Mouse (Mus musculus) layer of hippocampus, adult 9-10 months (tissue): ENCODE data around the gene Gsg1l.

Experiments
- DNase-seq: peaks from one replicate; pipeline ENCODE4 v3.0.0; 2022; ENCODE audit warnings: low spot score

The Gsg1l gene

DNA sequence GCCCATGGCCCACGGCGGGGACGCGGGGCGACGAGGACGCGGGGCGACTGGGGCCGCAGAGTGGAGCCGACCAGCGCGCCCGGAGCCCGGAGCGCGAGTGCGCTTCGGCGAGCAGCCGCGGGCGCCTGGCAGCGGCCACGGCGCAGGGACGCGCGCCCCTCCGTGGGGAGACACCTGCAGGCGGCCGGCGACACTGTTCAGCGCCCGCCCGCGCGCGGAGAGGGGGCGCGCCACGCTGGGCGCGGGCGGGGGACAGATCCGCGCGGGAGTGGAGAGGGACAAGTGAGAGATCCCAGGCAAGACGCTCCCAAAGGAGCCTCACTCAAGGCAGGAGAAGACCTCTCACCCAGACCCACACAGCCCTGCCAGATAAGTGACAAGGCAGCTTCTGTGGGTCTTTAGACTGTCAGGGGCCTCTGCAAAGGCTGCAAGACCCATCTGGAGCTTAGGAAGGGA, at the start of gene Gsg1l:
TSS of gene Gsg1l (minus strand) at position 126 of the 456 bp plus-strand sequence.
- DNase-seq: no peak

GRCm38 (mm10) chr7:126127673-126128072, 45.5 kb upstream of the Gsg1l start:
- DNase-seq: no peak

GRCm38 (mm10) chr7:126126502-126126901, 44.3 kb upstream of the Gsg1l start:
- DNase-seq: no peak

GRCm38 (mm10) chr7:126121533-126121932, 39.3 kb upstream of the Gsg1l start:
- no peak for DNase-seq

GRCm38 (mm10) chr7:126119819-126120218, 37.6 kb upstream of the Gsg1l start:
- DNase-seq: no peak

DNA sequence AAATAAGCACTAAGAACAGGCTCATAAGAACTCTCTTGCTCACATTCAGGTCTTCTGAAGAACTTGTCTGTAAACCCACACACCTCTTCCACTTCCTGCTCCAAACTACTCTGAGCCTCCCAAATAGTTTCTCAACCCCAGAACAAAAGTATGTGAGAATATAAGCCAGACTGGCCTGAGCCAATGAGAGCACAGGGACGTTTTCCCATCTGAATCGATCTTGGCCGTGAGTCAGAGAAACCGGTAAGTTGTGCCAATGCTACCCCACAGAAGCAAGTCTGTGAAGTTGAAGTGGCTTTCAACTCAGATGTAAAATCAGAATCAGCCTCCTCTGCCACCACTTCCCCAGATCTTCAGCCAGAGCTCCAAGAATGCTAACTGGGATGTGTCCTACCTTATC, 31.1 kb upstream of the Gsg1l start:
- no peak for DNase-seq

GRCm38 (mm10) chr7:126111230-126111629, 29.0 kb upstream of the Gsg1l start:
- no peak for DNase-seq

- DNase-seq: no peak
These were observed 27.7 kb upstream of the Gsg1l start for GRCm38 (mm10) chr7:126109898-126110297.

DNA sequence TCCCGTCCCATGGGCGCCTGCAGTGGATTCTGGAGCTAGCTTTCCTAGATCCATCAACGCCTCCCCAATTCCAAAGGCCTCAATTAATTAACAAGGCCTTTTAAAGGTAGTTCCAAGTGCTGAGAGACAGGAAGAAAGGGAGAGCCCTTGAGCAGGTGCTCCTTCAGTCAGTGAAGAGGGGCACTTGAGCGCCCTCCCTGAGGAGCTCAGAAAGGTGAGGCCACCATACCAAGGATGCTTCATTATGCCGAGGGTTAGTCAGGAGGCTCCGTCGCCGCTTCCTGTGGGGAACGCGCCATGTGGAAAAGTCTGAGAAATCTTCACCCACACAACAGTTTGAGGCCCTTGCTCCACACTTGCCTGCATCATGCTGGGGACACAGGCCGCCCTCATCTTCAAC, 18.2 kb upstream of the Gsg1l start:
- no peak for DNase-seq

DNA sequence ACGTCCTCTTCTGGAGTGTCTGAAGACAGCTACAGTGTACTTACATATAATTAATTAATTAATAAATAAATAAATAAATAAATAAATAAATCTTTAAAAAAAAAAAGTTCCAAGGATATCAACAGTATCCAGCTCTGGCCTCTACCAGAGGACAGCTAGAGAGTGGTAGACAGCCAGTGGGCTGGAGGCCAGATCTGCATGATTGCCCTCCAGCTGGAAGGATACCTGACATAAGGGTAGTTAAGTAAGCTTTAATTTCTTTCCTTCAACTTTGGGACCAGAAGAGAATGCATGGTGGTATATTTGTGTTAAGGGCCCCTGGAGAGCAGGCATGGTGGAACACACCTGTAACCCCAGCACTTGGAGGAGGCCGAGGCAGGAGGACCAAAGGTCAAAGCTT, 17.6 kb upstream of the Gsg1l start:
- no peak for DNase-seq

DNA sequence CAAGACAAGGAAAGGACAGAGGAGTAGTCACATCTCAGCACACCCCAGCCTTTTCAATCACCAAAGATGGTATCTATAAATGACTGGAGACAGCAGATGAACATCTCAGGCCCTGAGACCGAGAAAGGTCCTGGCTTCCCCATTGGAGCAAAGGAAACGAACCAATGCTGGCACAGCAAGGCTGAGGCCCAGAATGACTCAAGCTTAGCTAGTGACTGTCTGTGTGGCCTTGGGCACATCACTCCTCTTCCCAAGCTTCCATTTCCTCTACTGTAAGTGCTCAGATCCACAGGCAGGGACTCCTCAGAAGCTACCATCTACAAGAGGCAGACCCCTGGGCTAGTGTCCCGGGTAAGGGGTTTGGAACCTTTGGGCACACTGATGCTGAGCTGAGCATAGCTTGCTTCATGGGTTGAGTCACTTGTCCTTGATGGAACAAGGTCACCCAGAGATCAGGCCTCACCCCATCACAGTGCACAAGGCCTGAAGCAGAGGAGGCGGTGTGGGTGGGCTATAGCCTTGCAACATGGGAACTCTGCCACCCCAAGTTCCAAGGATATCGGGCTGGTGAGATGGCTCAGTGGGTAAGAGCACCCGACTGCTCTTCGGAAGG, 17.1 kb upstream of the Gsg1l start:
- DNase-seq: no peak

- no peak for DNase-seq
These were observed 15.2 kb upstream of the Gsg1l start for GRCm38 (mm10) chr7:126097219-126097915.

- DNase-seq: no peak
These were observed 14.4 kb upstream of the Gsg1l start for GRCm38 (mm10) chr7:126096596-126096995.

GRCm38 (mm10) chr7:126094738-126095137, 12.5 kb upstream of the Gsg1l start:
- DNase-seq: no peak

DNA sequence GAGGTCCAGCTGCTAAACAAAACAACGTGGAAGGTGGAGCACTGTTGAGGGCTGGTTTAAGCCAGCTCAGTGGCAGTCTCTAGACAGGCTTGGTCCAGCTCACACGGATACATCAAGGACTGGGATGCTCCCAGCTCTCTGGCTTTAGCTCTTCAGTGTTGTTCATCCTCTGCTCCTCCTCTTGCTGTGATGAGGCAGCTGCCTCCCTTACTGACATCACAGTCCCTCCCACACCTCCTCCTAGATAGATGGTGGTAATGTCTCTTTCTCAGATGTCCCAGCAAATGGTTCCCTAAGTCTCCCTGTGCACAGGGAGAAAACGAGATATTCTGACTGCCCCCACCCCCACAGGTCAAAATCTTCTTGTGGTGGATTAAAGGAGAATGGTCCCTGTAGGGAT, 11.0 kb upstream of the Gsg1l start:
- no peak for DNase-seq

DNA sequence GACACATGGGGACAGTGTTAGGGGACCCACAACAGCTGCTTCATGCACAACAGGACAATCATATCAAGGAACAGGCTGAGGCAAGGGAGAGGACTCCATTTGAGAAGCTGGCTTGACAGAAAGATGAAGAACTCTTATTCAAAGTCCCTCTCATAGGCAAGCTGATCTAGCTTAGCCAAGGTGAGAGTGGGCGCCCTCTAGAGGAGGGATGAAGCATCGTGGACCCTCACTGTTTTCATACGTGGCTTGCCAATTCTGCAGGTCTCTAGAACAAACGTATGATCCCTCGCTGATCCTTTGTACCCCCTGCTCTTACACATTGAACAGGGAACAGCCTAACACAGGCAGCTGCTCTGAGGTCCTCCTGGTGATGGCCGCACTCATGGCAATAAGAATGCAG, 7.6 kb upstream of the Gsg1l start:
- DNase-seq: no peak

- DNase-seq: no peak
These were observed 5.9 kb upstream of the Gsg1l start for GRCm38 (mm10) chr7:126088155-126088554.

GRCm38 (mm10) chr7:126087602-126088001, 5.4 kb upstream of the Gsg1l start:
- DNase-seq: no peak

GRCm38 (mm10) chr7:126086321-126086741, 4.1 kb upstream of the Gsg1l start:
- no peak for DNase-seq

GRCm38 (mm10) chr7:126085154-126085553, 2.9 kb upstream of the Gsg1l start:
- no peak for DNase-seq

DNA sequence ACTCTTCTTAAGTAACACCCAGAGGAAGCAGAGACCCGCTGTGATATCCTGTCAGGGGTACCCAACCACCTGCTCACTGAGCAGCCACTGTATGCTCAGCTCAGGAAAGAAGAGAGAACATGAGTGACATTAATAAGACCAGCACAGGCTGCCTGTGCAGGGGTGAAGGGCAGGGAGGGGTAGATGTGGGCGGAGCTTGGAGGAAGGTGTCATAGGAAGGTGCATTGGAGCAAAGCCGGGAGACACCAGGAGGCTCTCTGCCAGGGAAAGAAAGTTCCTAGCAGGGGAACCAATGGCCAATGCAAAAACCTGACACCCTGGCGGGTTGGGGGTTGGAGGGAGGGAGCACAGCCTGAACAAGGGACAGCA, 1.8 kb upstream of the Gsg1l start:
- no peak for DNase-seq

DNA sequence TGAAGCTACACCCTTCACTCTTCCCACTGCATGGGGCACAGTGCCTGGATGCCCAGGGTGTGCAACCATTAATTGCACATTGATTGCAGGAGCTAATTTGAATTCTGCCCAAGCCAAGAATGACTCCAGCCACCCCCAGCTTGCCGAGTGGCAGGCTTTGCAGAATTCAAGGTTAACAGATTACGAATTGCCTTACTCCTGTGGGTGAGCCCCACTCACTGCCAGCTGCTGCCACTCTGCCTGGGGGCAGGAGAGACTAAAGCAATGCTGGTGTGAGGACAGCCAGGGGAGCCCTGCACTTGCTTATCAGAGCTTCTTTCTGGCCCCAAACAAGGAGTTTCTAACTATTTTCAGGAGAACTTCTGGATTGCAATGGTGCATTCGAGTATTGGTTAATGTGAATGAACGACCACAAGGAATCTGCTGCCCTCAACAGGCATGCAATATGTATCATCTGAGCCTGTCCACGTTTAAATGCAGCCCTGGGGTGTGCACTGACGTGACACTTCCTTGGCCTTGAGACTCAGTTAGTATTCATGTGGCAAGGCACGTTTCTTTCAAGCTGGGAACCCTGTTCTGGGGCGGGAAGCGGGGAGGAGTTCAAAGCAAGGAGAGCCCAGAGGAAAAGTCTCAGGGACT, 1.2 kb upstream of the Gsg1l start:
- DNase-seq: no peak

- DNase-seq: no peak
These were observed 405 bp downstream of the Gsg1l start for GRCm38 (mm10) chr7:126081727-126082285.
